Mouse (Mus musculus) brain, embryonic 14.5 days (tissue): ENCODE results near the gene Gtse1.

Experiments used
- CTCF ChIP-seq: fragments of 200-500 bp; IDR thresholded peaks from 2 replicates; pipeline ENCODE4 v1.5.1; 2012; ENCODE audit warnings: inconsistent platforms, mild to moderate bottlenecking, moderate library complexity, borderline replicate concordance; ENCODE audit not compliant: insufficient read depth, insufficient read length; ENCODE audit errors: extremely low read depth
- POLR2A ChIP-seq: fragments of 200-500 bp; IDR thresholded peaks from 2 replicates; pipeline ENCODE4 v1.6.1; 2012; ENCODE audit warnings: mild to moderate bottlenecking, inconsistent platforms, borderline replicate concordance; ENCODE audit not compliant: poor library complexity, insufficient read depth, insufficient read length, severe bottlenecking; ENCODE audit errors: extremely low read depth

GRCm38 (mm10) chr15:85878848-85879497 is 19.4 kb downstream of the Gtse1 start, which contains the start of gene Trmu:
- TF ChIP-seq CTCF (peak; percentile 66), POLR2A (peak; percentile 53; the same call in 1 of the 2 replicates)
